Mouse (Mus musculus) embryonic facial prominence, embryonic 10.5 days (tissue): ENCODE data around the gene Slfn5. TPM values are rescaled to one million over a fixed set of nuclear protein-coding genes. Genes with fewer than 3 reads are reported as not detected.

Source experiments
- DNase-seq: peaks from one replicate; pipeline ENCODE4 v3.0.0-alpha.2; 2017; ENCODE audit warnings: low spot score
- H3K27ac ChIP-seq: fragments of 300-500 bp; sonication (generic); replicated peaks from 2 replicates; pipeline ENCODE4 v1.5.1; 2016; ENCODE audit warnings: mild to moderate bottlenecking
- H3K27me3 ChIP-seq: fragments of 300-500 bp; sonication (generic); replicated peaks from 2 replicates; pipeline ENCODE4 v1.6.1; 2016; ENCODE audit warnings: low read depth, mild to moderate bottlenecking; ENCODE audit not compliant: poor library complexity, severe bottlenecking
- H3K36me3 ChIP-seq: fragments of 300-500 bp; sonication (generic); replicated peaks from 2 replicates; pipeline ENCODE4 v1.6.1; 2016; ENCODE audit warnings: mild to moderate bottlenecking, moderate library complexity
- H3K4me1 ChIP-seq: fragments of 300-500 bp; sonication (generic); 2 replicates; pipeline ENCODE4 v1.6.1; 2016
- H3K4me3 ChIP-seq: fragments of 300-500 bp; sonication (generic); 2 replicates; pipeline ENCODE4 v1.5.1; 2016; ENCODE audit warnings: mild to moderate bottlenecking, moderate library complexity
- H3K9me3 ChIP-seq: fragments of 300-500 bp; sonication (generic); 2 replicates; pipeline ENCODE4 v1.6.1; 2016; ENCODE audit warnings: mild to moderate bottlenecking
- WGBS: fragments of 180-500 bp; shearing (Covaris S2); methylation state at CpG from one replicate; pipeline ENCODE4 v1.1.7; 2016; 5-methylcytosine and 5-hydroxymethylcytosine counted together
- polyA plus RNA-seq: library from polyadenylated mRNA; unstranded; fragments of >200 nt; fragmentation: Nextera tagmentation; extraction: Ambion mirVana; gene quantifications from 2 replicates; pipeline ENCODE4 v1.2.1, GENCODE M21; 2016

The Slfn5 gene
- polyA plus RNA-seq = 0.26 and 0.31 TPM in 2 replicates

GRCm38 (mm10) chr11:82950736-82951481 lies at the start of gene Slfn5:
TSS of gene Slfn5 (plus strand) at chr11:82951349.
- H3K4me1 ChIP-seq = peaks cover 15% of the 10 kb centered on the region
- H3K36me3 ChIP-seq = no peaks in the 10 kb centered on the region

GRCm38 (mm10) chr11:82901606-82902310 lies 49.4 kb upstream of the Slfn5 start:
- no peak for DNase-seq
- Histone ChIP-seq H3K4me1 (no peaks in the 10 kb centered on the region), H3K9me3 (no peaks in the 10 kb centered on the region), H3K36me3 (peaks cover 96% of the 10 kb centered on the region), H3K27me3 (no peaks in the 10 kb centered on the region), H3K27ac (no peak overlapping the region), H3K4me3 (no peak overlapping the region)
- WGBS = 97% methylated on average over 20 of the region's 20 CpGs

More at GRCm38 (mm10) chr11:82950736-82951481, at the start of gene Slfn5:
- H3K27me3 ChIP-seq = peaks cover 68% of the 10 kb centered on the region
- DNase-seq = no peak
- no peaks in the 10 kb centered on the region for H3K9me3 ChIP-seq
- no peak within 1 kb of the TSS for H3K27ac ChIP-seq
- WGBS = 13% methylated on average over 10 of the region's 10 CpGs
- peak within 1 kb of the TSS; percentile 17 for H3K4me3 ChIP-seq

- 0 out of 2 replicates have a peak, but pooled peaks cover 6% of the 10 kb centered on the region for H3K27me3 ChIP-seq
- H3K36me3 ChIP-seq = peaks cover 72% of the 10 kb centered on the region
- H3K27ac ChIP-seq = no peak overlapping the region
- peaks cover 12% of the 10 kb centered on the region for H3K4me1 ChIP-seq
- DNase-seq = no peak
- WGBS = 68% methylated on average over 8 of the region's 8 CpGs
- no peaks in the 10 kb centered on the region for H3K9me3 ChIP-seq
- H3K4me3 ChIP-seq = no peak overlapping the region
Observed at GRCm38 (mm10) chr11:82904952-82905351, 46.2 kb upstream of the Slfn5 start.

GRCm38 (mm10) chr11:82905816-82906215 lies 45.3 kb upstream of the Slfn5 start:
- Histone ChIP-seq H3K4me1 (peaks cover 12% of the 10 kb centered on the region), H3K4me3 (no peak overlapping the region), H3K27ac (no peak overlapping the region), H3K9me3 (no peaks in the 10 kb centered on the region), H3K27me3 (peaks cover 13% of the 10 kb centered on the region; the same call in 1 of the 2 replicates), H3K36me3 (peaks cover 63% of the 10 kb centered on the region)
- WGBS = 91% methylated on average over 5 of the region's 5 CpGs
- no peak for DNase-seq

- DNase-seq = peak; percentile 94
- Histone ChIP-seq H3K9me3 (no peaks in the 10 kb centered on the region), H3K4me1 (peaks cover 12% of the 10 kb centered on the region), H3K36me3 (peaks cover 42% of the 10 kb centered on the region), H3K27ac (peak within 1 kb of the TSS; percentile 86), H3K27me3 (peaks cover 29% of the 10 kb centered on the region), H3K4me3 (peak within 1 kb of the TSS; percentile 90)
- 2% methylated on average over 73 of the region's 73 CpGs for WGBS
Observed at GRCm38 (mm10) chr11:82907651-82908607, 43.2 kb upstream of the Slfn5 start, which contains the start of gene Nle1. TSS of gene Nle1 (minus strand) at chr11:82908411.

- DNase-seq = no peak
- WGBS = 50% methylated on average over 10 of the region's 10 CpGs
Observed at GRCm38 (mm10) chr11:82908608-82908989, 42.5 kb upstream of the Slfn5 start.

GRCm38 (mm10) chr11:82910250-82910649 lies 40.9 kb upstream of the Slfn5 start, which contains the start of gene Unc45b:
TSS of gene Unc45b (plus strand) at chr11:82910550.
- H3K27ac ChIP-seq = no peak within 1 kb of the TSS
- H3K36me3 ChIP-seq = peaks cover 19% of the 10 kb centered on the region
- no peak for DNase-seq
- H3K4me3 ChIP-seq = no peak within 1 kb of the TSS
- 89% methylated on average over 4 of the region's 4 CpGs for WGBS
- no peaks in the 10 kb centered on the region for H3K9me3 ChIP-seq
- H3K4me1 ChIP-seq = peaks cover 17% of the 10 kb centered on the region
- peaks cover 41% of the 10 kb centered on the region for H3K27me3 ChIP-seq

More at GRCm38 (mm10) chr11:82908608-82908989, 42.5 kb upstream of the Slfn5 start:
- Histone ChIP-seq H3K9me3 (no peaks in the 10 kb centered on the region), H3K36me3 (peaks cover 35% of the 10 kb centered on the region), H3K4me1 (peaks cover 12% of the 10 kb centered on the region), H3K27ac (peak overlapping the region; percentile 86), H3K4me3 (peak overlapping the region; percentile 90), H3K27me3 (peaks cover 35% of the 10 kb centered on the region)

- no peaks in the 10 kb centered on the region for H3K9me3 ChIP-seq
- no peak overlapping the region for H3K27ac ChIP-seq
- H3K4me1 ChIP-seq = peaks cover 17% of the 10 kb centered on the region
- H3K4me3 ChIP-seq = no peak overlapping the region
- WGBS = 82% methylated on average over 11 of the region's 11 CpGs
- H3K27me3 ChIP-seq = peaks cover 41% of the 10 kb centered on the region
- DNase-seq = no peak
- peaks cover 13% of the 10 kb centered on the region for H3K36me3 ChIP-seq
Observed at GRCm38 (mm10) chr11:82910679-82911389, 40.3 kb upstream of the Slfn5 start.

GRCm38 (mm10) chr11:82914711-82915352 lies 36.3 kb upstream of the Slfn5 start:
- Histone ChIP-seq H3K36me3 (no peaks in the 10 kb centered on the region), H3K4me3 (peak overlapping the region; percentile 41), H3K27me3 (peaks cover 49% of the 10 kb centered on the region), H3K27ac (no peak overlapping the region), H3K9me3 (no peaks in the 10 kb centered on the region), H3K4me1 (peaks cover 5% of the 10 kb centered on the region; the same call in 1 of the 2 replicates)
- 9% methylated on average over 16 of the region's 16 CpGs for WGBS
- peak; percentile 86 for DNase-seq

- WGBS = 47% methylated on average over 10 of the region's 10 CpGs
- Histone ChIP-seq H3K4me1 (no peaks in the 10 kb centered on the region), H3K4me3 (no peak overlapping the region), H3K9me3 (no peaks in the 10 kb centered on the region), H3K36me3 (no peaks in the 10 kb centered on the region), H3K27ac (no peak overlapping the region), H3K27me3 (peaks cover 52% of the 10 kb centered on the region)
- DNase-seq = no peak
Observed at GRCm38 (mm10) chr11:82920768-82921167, 30.4 kb upstream of the Slfn5 start.

GRCm38 (mm10) chr11:82921691-82922090 lies 29.5 kb upstream of the Slfn5 start:
- WGBS = 76% methylated on average over 4 of the region's 4 CpGs
- Histone ChIP-seq H3K4me3 (no peak overlapping the region), H3K27ac (no peak overlapping the region), H3K36me3 (no peaks in the 10 kb centered on the region), H3K9me3 (no peaks in the 10 kb centered on the region), H3K27me3 (peaks cover 58% of the 10 kb centered on the region), H3K4me1 (no peaks in the 10 kb centered on the region)
- no peak for DNase-seq
